Mouse (Mus musculus): ENCODE data around the gene Eapp. TPM values are rescaled to one million over a fixed set of nuclear protein-coding genes. Genes with fewer than 3 reads are reported as not detected.
A peak's percentile ranks its signal among the peaks of the same experiment; 100 is the strongest.

Eapp gene
- polyA plus RNA-seq, 1 experiment from 2014 or later, result 86.5 TPM

MicroRNAs encoded within 50 kb of the gene (microRNA counts, 519-probe panel; counts per million panel counts)
- microRNA mmu-miR-1892, result 1,077 counts per million, percentile 6 among the panel's probes with 10 or more counts

Small RNA genes within 50 kb of the gene (microRNA-seq; reads per million reads assigned to microRNA genes)
- not detected for gene Mir1892

Other genes starting within 250 kb of the Eapp start
- gene Sptssa, start 39.3 kb downstream of the Eapp start, polyA plus RNA-seq (2015; fragmentation: Nextera tagmentation; extraction: Ambion mirVana), result 207 and 210 TPM in 2 replicates
- gene Snx6, start 99.8 kb upstream of the Eapp start, polyA plus RNA-seq (2015; fragmentation: Nextera tagmentation; extraction: Ambion mirVana), result 131 and 137 TPM in 2 replicates
- gene Cfl2, start 167.0 kb upstream of the Eapp start, polyA plus RNA-seq (2015; fragmentation: Nextera tagmentation; extraction: Ambion mirVana), result 294 and 346 TPM in 2 replicates

Measured in neural tube, embryonic 15.5 days (tissue).